Mouse (Mus musculus) kidney, adult 11 months (tissue): ENCODE data around the gene Tubb4a.
"Not testable (repeated sequence)": the region's sequence is repeated elsewhere in the genome, so short reads cannot be mapped to it uniquely, and the experiment has no call there.

Experiments used
- DNase-seq: peaks from one replicate; pipeline ENCODE4 v3.0.0; 2022

The Tubb4a gene

DNA sequence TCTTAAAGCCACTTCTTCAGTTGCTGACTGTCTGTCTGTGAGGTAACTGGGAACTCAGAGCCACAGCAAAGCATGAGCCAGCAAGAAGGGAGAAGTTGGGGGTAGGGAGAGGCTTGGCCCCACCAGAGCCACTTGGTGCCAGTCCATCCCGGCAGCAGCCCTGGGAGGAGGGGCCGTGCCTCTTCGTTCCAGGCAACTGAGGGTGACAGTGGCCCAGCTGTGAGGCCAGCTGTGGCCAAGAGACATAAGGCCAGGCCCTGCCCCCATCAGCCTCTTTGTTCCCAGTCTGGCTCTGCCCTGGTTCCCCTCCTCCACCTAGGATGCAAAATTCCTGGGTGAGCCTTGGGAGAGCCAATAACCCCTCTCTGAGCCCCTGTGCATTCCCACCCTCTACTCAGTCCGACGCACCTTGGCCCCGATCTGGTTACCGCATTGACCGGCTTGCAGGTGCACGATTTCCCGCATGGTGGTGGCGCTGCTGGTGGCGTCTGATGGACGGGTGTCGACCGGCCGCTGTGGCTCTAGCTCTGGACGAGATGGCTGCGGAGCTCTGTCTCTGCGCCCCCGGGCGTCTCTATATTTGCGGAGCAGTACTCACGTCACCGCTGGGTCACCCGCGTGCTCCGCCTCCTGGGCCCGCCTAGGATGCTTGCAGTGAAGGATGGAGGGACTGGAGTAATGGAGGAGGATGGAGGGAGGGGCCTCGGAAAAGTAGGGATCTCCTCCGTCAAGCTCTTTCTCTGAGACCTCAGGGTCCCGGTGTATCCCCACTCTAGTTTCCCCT lies at the start of gene Tubb4a:
Gene Tubb4a (minus strand): TSS at position 734 of the 784 bp plus-strand sequence.
- DNase-seq: no peak

DNA sequence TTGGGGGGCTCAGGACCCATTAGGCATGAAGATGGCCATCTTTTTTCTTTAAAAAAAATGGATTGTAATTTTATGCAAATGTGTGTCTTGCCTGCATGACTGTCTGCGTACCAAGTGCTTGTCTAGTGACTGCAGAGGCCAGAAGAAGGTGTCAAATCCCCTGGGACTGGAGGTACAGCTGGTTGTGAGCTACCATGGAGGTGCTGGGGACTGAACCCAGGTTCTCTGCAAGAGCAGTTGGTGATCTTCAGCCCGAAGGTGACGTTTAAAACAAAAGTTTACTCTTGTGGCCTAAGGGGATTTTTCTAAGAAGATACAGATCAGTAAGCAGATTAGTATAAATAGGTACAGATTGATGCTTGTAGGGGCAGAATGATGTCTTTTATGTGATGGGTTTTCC lies 48.1 kb upstream of the Tubb4a start:
- DNase-seq: no peak

DNA sequence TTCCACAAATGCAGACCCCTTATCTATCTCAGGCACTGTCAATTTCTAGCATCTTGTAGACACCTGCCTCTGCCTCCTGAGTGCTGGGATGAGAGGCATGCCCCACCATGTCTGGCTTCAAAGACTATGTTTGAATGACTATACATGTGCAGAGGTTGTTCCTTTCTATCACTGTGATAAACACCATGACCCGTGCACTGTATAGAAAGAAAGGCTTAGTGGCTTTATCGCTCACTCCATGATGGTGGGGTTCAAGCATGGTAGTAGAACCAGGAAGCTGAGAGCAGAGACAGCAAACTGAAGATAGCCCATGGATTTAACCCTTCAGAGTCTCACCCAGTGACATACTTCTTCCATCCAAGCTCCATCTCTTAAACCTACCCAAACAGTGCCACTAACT lies 47.1 kb upstream of the Tubb4a start:
- DNase-seq: no peak

DNA sequence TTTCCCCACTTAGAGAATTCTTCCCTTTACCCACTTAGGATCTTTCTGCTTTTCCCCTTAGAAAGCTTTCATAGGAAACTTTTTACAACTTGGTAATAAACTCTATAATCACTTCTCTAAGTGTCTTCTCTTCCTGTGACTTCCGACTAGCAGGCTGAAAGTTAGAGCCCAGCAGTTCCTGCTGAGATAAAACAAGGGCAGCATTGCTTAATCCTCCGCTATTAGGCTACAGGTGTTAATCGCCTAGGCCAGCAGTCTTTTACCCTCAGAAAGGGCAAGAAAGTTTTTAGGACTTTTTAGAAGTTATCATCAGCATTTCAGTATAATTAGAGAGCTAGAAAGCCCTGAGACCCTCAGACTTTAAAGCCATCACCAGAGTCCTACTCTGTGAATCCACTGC lies 46.4 kb upstream of the Tubb4a start:
- not testable (repeated sequence) for DNase-seq

DNA sequence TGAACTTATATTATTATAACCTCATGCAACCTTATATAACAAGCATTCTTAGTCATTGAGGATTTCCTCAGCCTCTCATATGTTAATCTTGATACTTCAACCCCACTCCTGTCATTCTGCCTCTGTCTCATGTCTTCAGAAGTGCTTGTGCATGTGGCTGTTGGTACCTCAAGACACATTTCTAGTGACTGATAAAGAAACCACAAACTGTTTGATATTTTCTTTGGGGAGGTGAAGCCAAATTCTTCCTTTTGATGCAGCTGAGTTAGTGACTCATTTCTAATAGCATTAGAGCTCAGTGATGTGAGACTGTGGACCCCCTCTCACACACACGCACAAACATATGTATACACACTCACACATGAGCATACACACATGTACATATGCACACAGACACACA lies 44.2 kb upstream of the Tubb4a start:
- no peak for DNase-seq

GRCm38 (mm10) chr17:57125853-57126622 lies 38.5 kb upstream of the Tubb4a start:
- no peak for DNase-seq

DNA sequence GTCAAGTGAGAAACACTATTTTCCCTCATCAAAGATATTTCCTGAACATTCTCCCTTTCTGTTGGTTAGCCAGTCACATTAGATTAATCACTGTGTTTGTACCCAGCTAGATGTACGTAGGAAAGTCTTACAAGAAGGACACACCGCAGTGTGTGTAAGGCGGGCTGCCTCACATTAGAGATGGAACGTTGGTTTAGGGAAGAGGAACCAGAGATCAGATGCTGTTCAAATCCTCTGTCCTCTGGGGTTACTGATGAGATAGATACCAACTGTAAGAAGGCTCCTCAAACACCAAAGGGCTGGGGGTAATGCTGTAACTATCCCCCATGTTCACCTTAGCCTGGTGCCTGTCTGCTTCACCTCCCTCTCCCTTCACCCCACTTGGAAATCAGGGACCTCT lies 37.2 kb upstream of the Tubb4a start:
- DNase-seq: no peak

DNA sequence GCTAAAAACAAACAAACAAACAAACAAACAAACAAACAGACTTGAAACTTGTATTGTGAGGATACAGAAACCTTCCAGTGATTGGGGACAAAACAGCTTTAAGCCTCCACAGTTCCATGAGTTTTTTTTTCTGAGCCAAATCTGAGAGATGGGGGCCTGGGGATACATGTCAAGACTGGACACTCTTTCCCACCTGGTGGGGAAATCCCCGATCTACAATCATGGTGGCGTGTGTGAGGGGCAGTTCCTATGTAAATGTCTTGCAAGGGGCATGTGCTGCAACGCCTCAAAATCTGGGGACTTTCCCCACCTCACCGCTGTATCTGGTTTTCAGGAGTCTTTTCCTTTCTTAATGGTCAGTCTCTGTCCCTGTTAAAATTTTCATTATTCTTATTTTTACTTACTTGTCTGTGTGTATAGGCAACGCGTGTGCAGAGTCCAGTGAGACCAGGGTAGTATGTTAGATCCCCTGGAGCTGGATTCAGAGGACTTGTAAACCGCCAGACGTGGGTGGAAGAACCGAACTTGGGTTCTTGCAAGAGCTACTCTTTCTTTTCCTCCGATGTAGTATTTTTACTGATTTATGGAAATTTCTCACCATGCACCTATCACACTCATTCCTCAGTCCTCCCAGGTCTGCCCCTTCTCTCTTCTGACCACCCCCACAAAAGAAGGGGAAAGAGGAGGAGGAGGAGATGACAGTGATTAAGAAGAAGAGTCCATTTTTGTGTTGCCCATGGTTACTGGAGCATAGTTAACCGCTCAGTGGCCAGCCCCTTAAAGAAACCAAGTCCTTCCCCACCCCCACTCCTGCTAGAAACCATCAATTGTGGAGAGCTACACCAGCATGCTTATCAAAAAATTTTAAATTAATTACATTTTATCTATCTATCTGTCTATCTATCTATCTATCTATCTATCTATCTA lies 35.9 kb upstream of the Tubb4a start:
- no peak for DNase-seq

- DNase-seq: no peak
These were observed 34.3 kb upstream of the Tubb4a start for GRCm38 (mm10) chr17:57121856-57122255.

DNA sequence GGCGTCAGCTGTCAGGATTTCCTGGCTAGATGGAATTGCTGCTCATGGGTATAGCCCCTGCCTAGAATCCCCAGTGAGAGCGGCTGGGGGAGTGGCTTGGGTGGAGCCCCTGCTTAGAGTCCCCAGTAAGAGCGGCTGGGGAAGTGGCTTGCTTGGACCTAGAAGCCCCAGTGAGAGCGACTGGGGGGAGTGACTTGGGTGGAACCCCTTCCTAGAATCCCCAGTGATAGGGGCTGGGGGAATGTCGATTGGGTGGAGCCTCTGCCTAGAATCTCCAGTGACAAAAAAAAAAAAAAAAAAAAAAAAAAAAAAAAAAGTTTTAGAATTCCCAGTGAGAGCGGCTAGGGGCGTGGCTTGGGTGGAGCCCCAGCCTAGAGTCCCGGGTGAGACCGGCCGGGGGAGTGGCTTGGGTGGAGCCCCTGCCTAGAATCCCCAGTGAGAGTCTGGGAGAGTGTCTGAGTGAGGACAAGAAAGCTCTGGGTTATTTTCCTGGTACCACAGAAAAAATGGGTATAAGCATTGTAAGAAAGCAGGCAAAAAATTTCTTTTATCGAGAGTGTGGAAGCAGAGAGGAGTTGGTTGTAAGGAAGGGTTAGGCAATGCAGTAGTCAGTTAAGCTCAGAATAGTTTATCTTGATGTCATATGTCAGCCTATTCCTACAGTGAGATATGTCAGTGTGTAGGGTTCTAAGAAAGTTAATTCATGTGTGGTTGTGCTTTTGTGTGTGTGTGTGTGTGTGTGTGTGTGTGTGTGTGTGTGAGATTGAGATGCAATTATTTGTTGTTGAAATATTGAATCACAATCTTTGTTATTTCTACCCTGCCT lies 31.2 kb upstream of the Tubb4a start:
- no peak for DNase-seq

GRCm38 (mm10) chr17:57116801-57117200 lies 29.2 kb upstream of the Tubb4a start:
- no peak for DNase-seq

GRCm38 (mm10) chr17:57112768-57113474 lies 25.3 kb upstream of the Tubb4a start:
- no peak for DNase-seq

DNA sequence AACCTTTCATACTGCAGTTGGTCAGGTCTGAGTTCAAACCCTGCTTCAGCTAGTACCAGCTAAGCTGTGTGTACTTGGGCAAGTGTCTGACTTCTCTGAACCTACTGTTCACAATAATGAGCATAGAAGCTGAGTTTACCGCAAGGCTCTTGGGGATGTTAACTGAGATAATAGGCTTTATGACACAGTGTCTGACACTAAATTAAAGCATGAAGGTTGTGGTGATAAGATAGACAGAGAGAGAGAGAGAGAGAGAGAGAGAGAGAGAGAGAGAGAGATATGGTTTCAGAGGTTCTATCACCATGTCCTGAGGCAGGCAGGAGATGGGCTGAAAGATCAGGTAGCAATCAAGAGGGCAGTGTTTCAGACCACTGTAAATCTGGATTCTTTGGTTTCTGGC lies 22.4 kb upstream of the Tubb4a start:
- DNase-seq: no peak

DNA sequence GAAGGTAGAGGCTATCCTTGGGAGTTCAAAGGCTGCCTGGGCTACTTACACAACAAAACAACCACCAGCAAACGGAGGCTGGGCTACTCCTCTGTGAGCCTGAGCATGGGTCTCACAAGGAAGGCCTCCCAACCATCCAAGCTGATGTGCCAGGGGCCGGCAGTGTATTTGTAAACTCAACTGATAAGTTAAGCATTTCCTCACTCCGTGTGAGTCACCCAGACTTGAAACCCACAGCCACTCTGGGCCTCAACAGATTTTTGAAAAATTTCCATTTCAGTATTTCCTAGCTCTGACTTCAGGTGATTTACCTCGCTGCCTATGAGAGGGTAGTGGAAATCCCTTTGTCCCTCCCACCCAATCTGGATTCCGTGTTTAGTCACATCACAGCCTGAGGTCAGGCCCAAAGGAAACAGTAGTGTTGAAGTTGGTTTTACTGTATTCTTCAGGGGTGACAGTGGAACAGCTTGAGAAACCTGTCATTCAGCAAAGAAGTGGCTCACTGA lies 21.1 kb upstream of the Tubb4a start:
- DNase-seq: no peak

GRCm38 (mm10) chr17:57108040-57108665 lies 20.6 kb upstream of the Tubb4a start:
- DNase-seq: no peak

- DNase-seq: no peak
These were observed 19.5 kb upstream of the Tubb4a start for GRCm38 (mm10) chr17:57107064-57107463.

DNA sequence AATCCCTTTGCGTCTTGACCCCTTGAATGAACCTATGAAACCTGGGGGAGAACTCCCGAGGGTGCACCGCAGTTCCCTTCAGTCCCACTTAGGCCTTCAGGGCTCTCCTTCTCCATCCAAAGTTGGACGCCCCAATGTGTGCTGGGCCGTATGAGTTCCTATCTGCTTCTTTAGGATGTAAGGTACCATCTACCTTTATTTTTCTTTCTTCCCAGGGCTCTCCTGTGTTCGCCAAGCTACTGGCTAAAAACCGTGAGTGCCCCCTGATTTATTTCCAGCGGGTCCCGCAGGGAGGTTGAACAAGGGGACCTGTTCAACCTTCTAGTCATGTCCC lies 18.4 kb upstream of the Tubb4a start:
- DNase-seq: no peak

DNA sequence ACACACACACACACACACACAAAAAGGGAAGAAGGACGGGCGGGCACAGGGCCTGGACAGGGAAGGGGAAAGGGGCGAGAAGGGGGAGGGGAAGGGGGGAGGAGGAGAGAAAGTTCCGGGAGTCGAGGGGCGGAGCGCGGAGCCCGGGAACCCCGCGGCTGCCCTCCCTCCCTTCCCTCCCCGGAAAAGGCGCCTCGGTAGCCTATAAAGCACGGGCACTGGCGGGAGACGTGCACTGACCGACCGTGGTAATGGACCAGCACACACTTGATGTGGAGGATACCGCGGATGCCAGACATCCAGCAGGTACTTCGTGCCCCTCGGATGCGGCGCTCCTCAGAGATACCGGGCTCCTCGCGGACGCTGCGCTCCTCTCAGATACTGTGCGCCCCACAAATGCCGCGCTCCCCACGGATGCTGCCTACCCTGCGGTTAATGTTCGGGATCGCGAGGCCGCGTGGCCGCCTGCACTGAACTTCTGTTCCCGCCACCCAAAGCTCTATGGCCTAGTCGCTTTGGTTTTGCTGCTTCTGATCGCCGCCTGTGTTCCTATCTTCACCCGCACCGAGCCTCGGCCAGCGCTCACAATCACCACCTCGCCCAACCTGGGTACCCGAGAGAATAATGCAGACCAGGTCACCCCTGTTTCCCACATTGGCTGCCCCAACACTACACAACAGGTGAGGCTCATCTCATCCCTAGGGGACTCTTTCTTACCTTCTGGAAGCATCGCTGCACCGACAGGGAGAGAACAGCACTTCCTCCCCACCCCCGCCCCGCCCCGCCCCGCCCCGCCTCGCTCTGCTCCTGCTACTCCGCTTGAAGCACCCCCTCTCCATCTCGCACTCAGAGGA lies 17.8 kb upstream of the Tubb4a start, which contains the start of gene Tnfsf9:
Gene Tnfsf9 (plus strand): TSS at position 145 of the 854 bp plus-strand sequence.
- no peak for DNase-seq

GRCm38 (mm10) chr17:57104496-57104895 lies 16.9 kb upstream of the Tubb4a start:
- no peak for DNase-seq

- DNase-seq: no peak
These were observed 14.7 kb upstream of the Tubb4a start for GRCm38 (mm10) chr17:57102276-57102675.
